Mouse (Mus musculus): ENCODE measurements around the gene Fam83e.

- TF ChIP-seq POLR2A (IDR thresholded peaks at IDR 0.05; ENCODE audit: borderline replicate concordance, extremely low read depth, low read depth, low read length), result no peak
- no peak for TF ChIP-seq CTCF (IDR thresholded peaks at IDR 0.05; ENCODE audit: insufficient read depth, low read length)
Observed at GRCm38 (mm10) chr7:45748110-45748509, 27.1 kb downstream of the Fam83e start.
